In genomic region chr7:99386811-99387210, GRCm38 (mm10) we compare ENCODE assay signal across 17 mouse cellular contexts. TPM values are rescaled to one million over a fixed set of nuclear protein-coding genes. Genes with fewer than 3 reads are reported as not detected.
DNase-seq lines count a peak whose midpoint lies in the region; ATAC-seq and TF ChIP-seq lines count a peak whose summit lies in the region.
"Had no signal": no experiment of that assay in that cellular context is flagged by ENCODE, and none has a peak within 500 bp of the region (broad histone marks: within the 10 kb centered on the region; RNA-seq: fewer than 3 reads in every experiment).

No protein-coding gene starts in this region.

- no peak overlapping the region for H3K4me3 ChIP-seq in forebrain, embryonic 10.5 days
- H3K4me3 ChIP-seq in forebrain, postnatal 0 days (ENCODE audit: low read depth, low read length): no peak overlapping the region
- H3K4me3 ChIP-seq in neural tube, embryonic 12.5 days: no peak overlapping the region
- H3K4me3 ChIP-seq: embryonic facial prominence, embryonic 13.5 days; forebrain, embryonic 13.5 days; gastrocnemius, adult 2 months; heart, embryonic 13.5 days; hindbrain, embryonic 13.5 days; intestine, embryonic 15.5 days had no signal

- H3K9ac ChIP-seq in forebrain, postnatal 0 days: no peak overlapping the region
- no peak overlapping the region for H3K9ac ChIP-seq in neural tube, embryonic 12.5 days
- H3K9ac ChIP-seq: embryonic facial prominence, embryonic 13.5 days; forebrain, embryonic 13.5 days; intestine, embryonic 15.5 days had no signal

- H3K4me1 ChIP-seq in forebrain, embryonic 10.5 days: peaks cover 89% of the 10 kb centered on the region
- H3K4me1 ChIP-seq in forebrain, postnatal 0 days (ENCODE audit: insufficient read depth): peaks cover 28% of the 10 kb centered on the region
- H3K4me1 ChIP-seq in neural tube, embryonic 12.5 days: peaks cover 75% of the 10 kb centered on the region

- no peak overlapping the region for H3K4me2 ChIP-seq in forebrain, postnatal 0 days (ENCODE audit: low read depth)
- 0 out of 2 replicates have a peak overlapping the region, but pooled peaks have one; percentile 90 for H3K4me2 ChIP-seq in neural tube, embryonic 12.5 days (replicated peaks)
- H3K4me2 ChIP-seq: embryonic facial prominence, embryonic 13.5 days; forebrain, embryonic 13.5 days; heart, embryonic 13.5 days; intestine, embryonic 15.5 days had no signal

- no peak for ATAC-seq in cerebellum, adult (ENCODE audit: insufficient number of reproducible peaks, low FRiP score, low TSS enrichment)
- no peak for ATAC-seq in forebrain, postnatal 0 days
- no peak for ATAC-seq in neural tube, embryonic 12.5 days (ENCODE audit: low FRiP score, low read depth)
- ATAC-seq in monocyte, adult 5-6 weeks (replicated peaks; ENCODE audit: insufficient number of reproducible peaks, low FRiP score, low TSS enrichment, poor library complexity, severe bottlenecking): no peak
- ATAC-seq: forebrain, embryonic 13.5 days had no signal

- WGBS in forebrain, embryonic 10.5 days: 89% methylated on average over 4 of the region's 4 CpGs
- 87% methylated on average over 4 of the region's 4 CpGs for WGBS in forebrain, postnatal 0 days
- WGBS in neural tube, embryonic 12.5 days: 86% methylated on average over 4 of the region's 4 CpGs

- H3K27ac ChIP-seq in forebrain, embryonic 10.5 days: 0 out of 2 replicates have a peak overlapping the region, but pooled peaks have one; percentile 16
- H3K27ac ChIP-seq in forebrain, postnatal 0 days (ENCODE audit: low read depth, low read length): no peak overlapping the region
- H3K27ac ChIP-seq in neural tube, embryonic 12.5 days: no peak overlapping the region
- H3K27ac ChIP-seq: embryonic facial prominence, embryonic 13.5 days; forebrain, embryonic 13.5 days; heart, embryonic 13.5 days; intestine, embryonic 15.5 days had no signal

- TF ChIP-seq CTCF in forebrain, postnatal 0 days (IDR thresholded peaks at IDR 0.05; ENCODE audit: low read depth): no peak

- no peaks in the 10 kb centered on the region for H3K9me3 ChIP-seq in forebrain, embryonic 10.5 days
- no peaks in the 10 kb centered on the region for H3K9me3 ChIP-seq in forebrain, postnatal 0 days (ENCODE audit: low read length)
- no peaks in the 10 kb centered on the region for H3K9me3 ChIP-seq in neural tube, embryonic 12.5 days
- H3K9me3 ChIP-seq: embryonic facial prominence, embryonic 13.5 days; forebrain, embryonic 13.5 days; heart, embryonic 13.5 days; hindbrain, embryonic 13.5 days; intestine, embryonic 15.5 days had no signal

- DNase-seq in cerebellum, adult 18-20 months: peak; percentile 40 to 41
- DNase-seq in forebrain, embryonic 10.5 days (ENCODE audit: extremely low spot score, low spot score): no peak
- no peak for DNase-seq in forebrain, postnatal 0 days
- no peak for DNase-seq in neural tube, embryonic 10.5 days (ENCODE audit: extremely low spot score, low spot score)
- DNase-seq: heart, postnatal 36 days; kidney, adult 2 months had no signal

- H3K27me3 ChIP-seq in forebrain, embryonic 10.5 days (ENCODE audit: poor library complexity, severe bottlenecking): peaks cover 28% of the 10 kb centered on the region
- no peaks in the 10 kb centered on the region for H3K27me3 ChIP-seq in forebrain, postnatal 0 days (ENCODE audit: insufficient read depth, low read length)
- 0 out of 2 replicates have a peak, but pooled peaks cover 7% of the 10 kb centered on the region for H3K27me3 ChIP-seq in neural tube, embryonic 12.5 days (replicated peaks)
- H3K27me3 ChIP-seq: heart, embryonic 13.5 days; hindbrain, embryonic 13.5 days; intestine, embryonic 15.5 days had no signal

- H3K36me3 ChIP-seq in forebrain, embryonic 10.5 days (replicated peaks): peaks cover 25% of the 10 kb centered on the region
- H3K36me3 ChIP-seq in forebrain, postnatal 0 days (ENCODE audit: insufficient read depth): peaks cover 26% of the 10 kb centered on the region
- peaks cover 32% of the 10 kb centered on the region for H3K36me3 ChIP-seq in neural tube, embryonic 12.5 days

RNA-seq across cellular contexts. Expression of gene Gdpd5, which starts 5.6 kb away (rescaled TPM):
- 12.7 and 15.9 TPM in 2 replicates for polyA plus RNA-seq in forebrain, embryonic 10.5 days (2016; fragmentation: Nextera tagmentation; extraction: Ambion mirVana)
- 36.2 and 41.2 TPM in 2 replicates for total RNA-seq in forebrain, postnatal 0 days (2014; rRNA removed)
- 30.9 and 38.2 TPM in 2 replicates for polyA plus RNA-seq in forebrain, postnatal 0 days (2015; fragmentation: Nextera tagmentation; extraction: Ambion mirVana)
- polyA plus RNA-seq in neural tube, embryonic 12.5 days (2016; fragmentation: Nextera tagmentation; extraction: Ambion mirVana): 51.6 and 60.8 TPM in 2 replicates
- total RNA-seq in monocyte, adult 5-6 weeks (2017): 1.3 to 1.6 TPM (median 1.5 TPM) in 3 replicates
- total RNA-seq: granulocyte monocyte progenitor cell, adult 5-6 weeks had no signal

RNA-seq across cellular contexts. Expression of gene Serpinh1, which starts 33.8 kb away (rescaled TPM):
- 825 and 923 TPM in 2 replicates for polyA plus RNA-seq in forebrain, embryonic 10.5 days (2016; fragmentation: Nextera tagmentation; extraction: Ambion mirVana)
- 127 and 160 TPM in 2 replicates for total RNA-seq in forebrain, postnatal 0 days (2014; rRNA removed)
- 117 and 121 TPM in 2 replicates for polyA plus RNA-seq in forebrain, postnatal 0 days (2015; fragmentation: Nextera tagmentation; extraction: Ambion mirVana)
- polyA plus RNA-seq in neural tube, embryonic 12.5 days (2016; fragmentation: Nextera tagmentation; extraction: Ambion mirVana): 640 and 651 TPM in 2 replicates
- not detected in 3 replicates for total RNA-seq in monocyte, adult 5-6 weeks (2017)
- total RNA-seq: MEL had no signal

Comparison
In these comparisons a context has a peak if more than half of its experiments do, and no peak if none do; other contexts are left out.
1. DNase-seq: peak in cerebellum, adult 18-20 months (2 of 2); none in forebrain, embryonic 10.5 days (single experiment), forebrain, postnatal 0 days (single experiment) and neural tube, embryonic 10.5 days (single experiment).